Mouse (Mus musculus) kidney, adult 2 months (tissue): ENCODE measurements at regions not wholly inside any gene's neighbourhood (a gene's known extent, or its start where the extent isn't known, plus 50 kb on each side); places are given as distances from the start of the nearest gene placed in this dataset.
A peak's percentile ranks its signal among the peaks of the same experiment; 100 is the strongest.
"Not testable (repeated sequence)": the region's sequence is repeated elsewhere in the genome, so short reads cannot be mapped to it uniquely, and the experiment has no call there.

Experiments
- DNase-seq: peaks from one replicate; pipeline ENCODE4 v3.0.0; 2021
- H3K27ac ChIP-seq: fragments of 200-500 bp; 2 replicates; pipeline ENCODE4 v1.5.1; 2012; ENCODE audit warnings: low read depth, low read length, control low read depth, inconsistent platforms; ENCODE audit not compliant: insufficient read depth
- H3K27me3 ChIP-seq: fragments of 200-500 bp; replicated peaks from 2 replicates; pipeline ENCODE4 v1.6.1; 2012; ENCODE audit warnings: mild to moderate bottlenecking, moderate library complexity, low read length, inconsistent platforms; ENCODE audit not compliant: control insufficient read depth, insufficient read depth
- H3K36me3 ChIP-seq: fragments of 200-500 bp; 2 replicates; pipeline ENCODE4 v1.6.1; 2012; ENCODE audit warnings: mild to moderate bottlenecking, moderate library complexity, low read length, inconsistent platforms; ENCODE audit not compliant: control insufficient read depth, insufficient read depth
- H3K4me1 ChIP-seq: fragments of 200-500 bp; 2 replicates; pipeline ENCODE4 v1.6.1; 2011; ENCODE audit warnings: low read length; ENCODE audit not compliant: control insufficient read depth, insufficient read depth
- H3K4me3 ChIP-seq: fragments of 200-500 bp; 2 replicates; pipeline ENCODE4 v1.5.1; 2011; ENCODE audit warnings: mild to moderate bottlenecking, low read depth, low read length, control low read depth; ENCODE audit not compliant: insufficient read depth
- CTCF ChIP-seq: fragments of 200-500 bp; conservative IDR thresholded peaks from 2 replicates; pipeline ENCODE4 v1.5.1; 2011; ENCODE audit warnings: low read depth, mild to moderate bottlenecking, control low read depth, low read length, moderate library complexity, mixed read lengths; ENCODE audit not compliant: insufficient read depth, insufficient read length
- WGBS: fragments of 180-500 bp; shearing (Covaris S2); methylation state at CpG from one replicate; pipeline ENCODE4 v1.1.7; 2018; 5-methylcytosine and 5-hydroxymethylcytosine counted together

DNA sequence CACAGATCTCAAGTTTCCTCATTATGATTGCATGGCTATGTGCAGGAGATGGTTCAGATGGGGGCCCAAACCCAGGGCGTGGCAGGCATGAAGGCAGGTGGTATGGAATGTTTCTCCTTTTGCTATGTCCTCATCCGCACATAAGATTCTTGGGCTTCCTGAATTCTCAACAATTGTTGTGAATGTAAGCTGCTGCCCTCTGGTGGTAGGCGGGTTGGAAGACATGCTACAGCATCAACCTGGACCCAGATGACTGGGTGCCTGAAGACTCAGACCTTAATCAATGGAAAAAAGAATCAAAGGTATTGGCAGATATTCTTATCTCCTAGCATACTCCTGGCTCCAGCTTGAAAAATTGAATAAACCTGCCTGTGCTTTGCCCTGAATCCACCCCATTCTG lies 211.3 kb upstream of the Gm4985 start:
- peak; percentile 13 for DNase-seq
- not testable (repeated sequence) for H3K36me3 ChIP-seq, H3K27ac ChIP-seq, H3K4me1 ChIP-seq, H3K27me3 ChIP-seq, H3K4me3 ChIP-seq
- 58% methylated on average over 3 of the region's 3 CpGs for WGBS
- peak; percentile 35; the same call in 1 of the 2 replicates for TF ChIP-seq CTCF

DNA sequence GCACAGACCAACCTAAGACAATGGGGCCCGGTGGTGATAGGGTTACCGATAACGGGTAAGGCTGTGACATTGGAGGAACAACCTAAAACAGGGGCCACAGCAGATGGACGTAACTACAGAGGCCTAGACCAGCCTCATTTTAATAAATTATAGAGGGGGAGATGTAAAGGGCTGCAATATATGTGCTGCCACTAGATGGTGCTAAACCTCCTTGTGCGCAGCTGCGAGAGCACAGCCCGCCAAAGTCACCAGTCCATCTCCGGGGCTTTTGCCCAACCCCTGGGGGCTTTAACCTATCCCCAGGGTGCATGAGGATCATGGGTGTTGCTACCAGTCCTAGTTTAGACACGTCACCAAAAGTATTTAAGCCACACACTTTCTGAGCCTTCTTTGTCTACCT lies 202.9 kb upstream of the Gm4985 start:
- WGBS: 68% methylated on average over 9 of the region's 9 CpGs

DNA sequence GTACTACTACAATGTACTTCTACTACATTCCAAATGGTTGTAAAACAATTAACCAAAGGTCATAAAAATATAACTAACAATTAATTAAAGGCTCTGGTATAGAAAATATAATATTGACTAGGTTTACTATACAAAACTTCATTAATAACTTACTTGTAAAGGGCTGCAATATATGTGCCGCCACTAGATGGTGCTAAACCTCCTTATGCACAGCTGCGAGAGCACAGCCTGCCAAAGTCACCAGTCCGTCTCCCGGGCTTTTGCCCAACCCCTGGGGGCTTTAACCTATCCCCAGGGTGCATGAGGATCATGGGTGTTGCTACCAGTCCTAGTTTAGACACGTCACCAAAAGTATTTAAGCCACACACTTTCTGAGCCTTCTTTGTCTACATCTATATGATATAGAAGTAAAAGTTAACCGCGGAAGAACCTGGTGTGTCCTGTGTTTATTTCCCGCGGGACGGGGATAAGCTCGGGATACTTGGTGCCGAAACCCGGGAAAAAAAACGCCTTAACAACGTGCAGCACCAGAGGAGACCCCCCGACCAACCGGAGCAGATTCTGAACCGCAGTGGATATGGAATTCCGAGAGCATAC lies 194.6 kb upstream of the Gm4985 start:
- not testable (repeated sequence) for H3K36me3 ChIP-seq, H3K4me3 ChIP-seq, H3K4me1 ChIP-seq, H3K27ac ChIP-seq, H3K27me3 ChIP-seq
- WGBS: 86% methylated on average over 19 of the region's 19 CpGs
- peak; percentile 7 for DNase-seq

More for the DNA sequence above, 202.9 kb upstream of the Gm4985 start:
- H3K27ac ChIP-seq, H3K27me3 ChIP-seq, H3K36me3 ChIP-seq, H3K4me3 ChIP-seq, H3K4me1 ChIP-seq: not testable (repeated sequence)
- DNase-seq: peak; percentile 4
